Mouse (Mus musculus) cortical plate, adult 2 months (tissue): ENCODE results near the gene Sbsn.
"Not testable (repeated sequence)": the region's sequence is repeated elsewhere in the genome, so short reads cannot be mapped to it uniquely, and the experiment has no call there.

Source experiments
- CTCF ChIP-seq: fragments of 200-500 bp; IDR thresholded peaks from 2 replicates; pipeline ENCODE4 v1.5.1; 2011; ENCODE audit warnings: mild to moderate bottlenecking, control low read depth, low read length; ENCODE audit not compliant: insufficient read depth; ENCODE audit errors: extremely low read depth
- POLR2A ChIP-seq: fragments of 200-500 bp; IDR thresholded peaks from 2 replicates; pipeline ENCODE4 v1.6.1; 2011; ENCODE audit warnings: mild to moderate bottlenecking, low read length, control low read depth; ENCODE audit not compliant: insufficient read depth; ENCODE audit errors: extremely low read depth

DNA sequence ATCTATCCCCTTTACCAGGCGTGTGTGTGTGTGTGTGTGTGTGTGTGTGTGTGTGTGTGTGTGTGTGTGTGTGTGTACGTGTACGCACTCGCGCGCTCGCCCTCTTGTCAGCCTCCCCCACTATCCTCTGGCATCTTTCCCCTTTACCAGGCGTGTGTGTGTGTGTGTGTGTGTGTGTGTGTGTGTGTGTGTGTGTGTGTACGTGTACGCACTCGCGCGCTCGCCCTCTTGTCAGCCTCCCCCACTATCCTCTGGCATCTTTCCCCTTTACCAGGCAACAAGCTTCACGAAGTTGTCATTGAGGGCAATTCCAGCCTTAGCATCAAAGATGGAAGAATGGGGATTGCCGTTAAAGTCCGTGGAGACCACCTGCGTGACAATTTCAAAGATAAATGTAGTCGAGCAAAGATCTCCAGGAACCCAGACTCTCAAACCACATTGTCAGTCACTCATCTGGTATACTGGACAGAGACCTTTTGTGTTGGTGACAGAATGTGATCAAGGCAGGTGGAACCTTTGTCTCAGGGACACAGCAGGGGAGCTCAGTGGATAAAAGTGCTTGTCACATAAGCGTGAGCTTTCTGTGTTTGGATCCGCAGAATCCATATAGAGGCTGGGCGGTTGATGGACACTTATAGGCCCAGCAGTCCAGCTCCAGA lies 21.1 kb upstream of the Sbsn start:
- not testable (repeated sequence) for TF ChIP-seq POLR2A, CTCF
